Mouse (Mus musculus): ENCODE data around the gene Tex14. TPM values are rescaled to one million over a fixed set of nuclear protein-coding genes. Genes with fewer than 3 reads are reported as not detected.
"Not testable (repeated sequence)": the region's sequence is repeated elsewhere in the genome, so short reads cannot be mapped to it uniquely, and the experiment has no call there.

Tex14 gene
- polyA plus RNA-seq, 2 experiments, result 0.06 TPM; not detected in 1

GRCm38 (mm10) chr11:87431813-87432212 is 26.9 kb downstream of the Tex14 start:
- H3K4me1 ChIP-seq (replicated peaks; ENCODE audit: control insufficient read depth in 2 of 2, insufficient read depth in 2 of 2, low read length in 1 of 2), result peaks cover 11 to 14% of the 10 kb centered on the region in 2 experiments
- WGBS (ENCODE audit: insufficient replicate concordance), result 85% methylated on average over 8 of the region's 8 CpGs

DNA sequence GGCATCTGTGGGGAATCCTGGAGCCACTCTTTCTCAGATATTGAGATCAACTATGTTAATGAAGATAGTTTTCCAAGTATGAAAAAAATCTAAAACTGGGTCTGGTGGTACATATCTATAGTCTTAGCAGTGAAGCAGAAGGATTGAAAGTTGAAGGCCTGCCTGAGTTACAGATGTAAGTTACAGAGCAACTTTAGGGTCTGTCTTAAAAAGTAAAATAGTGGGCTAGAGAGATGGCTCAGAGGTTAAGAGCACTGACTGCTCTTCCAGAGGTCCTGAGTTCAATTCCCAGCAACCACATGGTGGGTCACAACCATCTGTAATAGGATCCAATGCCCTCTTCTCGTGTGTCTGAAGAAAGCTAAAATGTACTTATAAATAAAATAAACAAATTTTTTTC is 27.6 kb downstream of the Tex14 start:
- Histone ChIP-seq H3K9me3 (ENCODE audit: control insufficient read depth, low read length) (no peaks in the 10 kb centered on the region), H3K4me2 (ENCODE audit: low read depth) (no peak overlapping the region), H3K4me1 (replicated peaks; ENCODE audit: control insufficient read depth in 2 of 2, insufficient read depth in 2 of 2, low read length in 1 of 2) (peaks cover 11 to 15% of the 10 kb centered on the region in 2 experiments), H3K9ac (replicated peaks) (no peak overlapping the region), H3K27me3 (ENCODE audit: control insufficient read depth, insufficient read depth, low read length) (no peaks in the 10 kb centered on the region), H3K4me3 (ENCODE audit: insufficient read depth in 1 of 2, low read depth in 2 of 2, low read length in 2 of 2) (no peak overlapping the region), H3K36me3 (replicated peaks; ENCODE audit: control insufficient read depth, insufficient read depth, low read depth) (no peaks in the 10 kb centered on the region), H3K27ac (no peak overlapping the region)
- no peak for ATAC-seq (ENCODE audit: insufficient read depth)
- WGBS (ENCODE audit: insufficient replicate concordance), result 61% methylated on average over 1 of the region's 1 CpGs
- DNase-seq (ENCODE audit: low read depth in 3 of 3, low spot score in 3 of 3), result no peak
- TF ChIP-seq EP300 (IDR thresholded peaks at IDR 0.05; ENCODE audit: low read depth) (no peak), CTCF (IDR thresholded peaks at IDR 0.05; ENCODE audit: low read depth) (no peak)

More at GRCm38 (mm10) chr11:87431813-87432212, 26.9 kb downstream of the Tex14 start:
- H3K4me3 ChIP-seq (ENCODE audit: insufficient read depth in 1 of 2, low read depth in 2 of 2, low read length in 2 of 2); H3K9me3 ChIP-seq (ENCODE audit: control insufficient read depth, low read length); H3K27me3 ChIP-seq (ENCODE audit: control insufficient read depth, insufficient read depth, low read length); H3K27ac ChIP-seq; H3K36me3 ChIP-seq (replicated peaks; ENCODE audit: control insufficient read depth, insufficient read depth, low read depth); ATAC-seq (ENCODE audit: insufficient read depth); DNase-seq (ENCODE audit: low read depth in 3 of 3, low spot score in 3 of 3); H3K4me2 ChIP-seq (ENCODE audit: low read depth); H3K9ac ChIP-seq (replicated peaks): not testable (repeated sequence)
- TF ChIP-seq CTCF (IDR thresholded peaks at IDR 0.05; ENCODE audit: low read depth), result 0 out of 2 replicates have a peak, but pooled peaks have one; percentile 7

- peaks cover 7 to 13% of the 10 kb centered on the region in 2 experiments for H3K4me1 ChIP-seq (replicated peaks; ENCODE audit: control insufficient read depth in 2 of 2, insufficient read depth in 2 of 2, low read length in 1 of 2)
- H3K27ac ChIP-seq, result peak overlapping the region; percentile 40; the same call in 1 of the 2 replicates
- DNase-seq (ENCODE audit: low read depth in 3 of 3, low spot score in 3 of 3) (no peak), ATAC-seq (ENCODE audit: insufficient read depth) (peak; percentile 76)
- H3K4me3 ChIP-seq (ENCODE audit: insufficient read depth in 1 of 2, low read depth in 2 of 2, low read length in 2 of 2), result no peak overlapping the region
- 41% methylated on average over 6 of the region's 6 CpGs for WGBS (ENCODE audit: insufficient replicate concordance)
- no peaks in the 10 kb centered on the region for H3K36me3 ChIP-seq (replicated peaks; ENCODE audit: control insufficient read depth, insufficient read depth, low read depth)
- H3K27me3 ChIP-seq (ENCODE audit: control insufficient read depth, insufficient read depth, low read length), result no peaks in the 10 kb centered on the region
- 0 out of 2 replicates have a peak overlapping the region, but pooled peaks have one; percentile 6 for H3K4me2 ChIP-seq (ENCODE audit: low read depth)
- H3K9me3 ChIP-seq (ENCODE audit: control insufficient read depth, low read length), result no peaks in the 10 kb centered on the region
- TF ChIP-seq CTCF (IDR thresholded peaks at IDR 0.05; ENCODE audit: low read depth) (no peak), EP300 (IDR thresholded peaks at IDR 0.05; ENCODE audit: low read depth) (no peak)
- peak overlapping the region; percentile 32; the same call in 1 of the 2 replicates for H3K9ac ChIP-seq (replicated peaks)
Observed at GRCm38 (mm10) chr11:87432933-87433669, 28.2 kb downstream of the Tex14 start.

- not testable (repeated sequence) for H3K27ac ChIP-seq; H3K9ac ChIP-seq (replicated peaks); DNase-seq (ENCODE audit: low read depth in 3 of 3, low spot score in 3 of 3); ATAC-seq (ENCODE audit: insufficient read depth); H3K4me2 ChIP-seq (ENCODE audit: low read depth); H3K27me3 ChIP-seq (ENCODE audit: control insufficient read depth, insufficient read depth, low read length); H3K36me3 ChIP-seq (replicated peaks; ENCODE audit: control insufficient read depth, insufficient read depth, low read depth); H3K4me1 ChIP-seq (replicated peaks; ENCODE audit: control insufficient read depth in 2 of 2, insufficient read depth in 2 of 2, low read length in 1 of 2); H3K4me3 ChIP-seq (ENCODE audit: insufficient read depth in 1 of 2, low read depth in 2 of 2, low read length in 2 of 2); H3K9me3 ChIP-seq (ENCODE audit: control insufficient read depth, low read length)
- WGBS (ENCODE audit: insufficient replicate concordance), result 92% methylated on average over 2 of the region's 2 CpGs
Observed at GRCm38 (mm10) chr11:87435107-87435506, 30.2 kb downstream of the Tex14 start.

- Histone ChIP-seq H3K4me1 (replicated peaks; ENCODE audit: control insufficient read depth in 2 of 2, insufficient read depth in 2 of 2, low read length in 1 of 2) (peaks cover 7 to 9% of the 10 kb centered on the region in 2 experiments), H3K4me3 (ENCODE audit: insufficient read depth in 1 of 2, low read depth in 2 of 2, low read length in 2 of 2) (no peak overlapping the region), H3K9ac (replicated peaks) (0 out of 2 replicates have a peak overlapping the region, but pooled peaks have one; percentile 3), H3K36me3 (replicated peaks; ENCODE audit: control insufficient read depth, insufficient read depth, low read depth) (no peaks in the 10 kb centered on the region), H3K27me3 (ENCODE audit: control insufficient read depth, insufficient read depth, low read length) (no peaks in the 10 kb centered on the region), H3K4me2 (ENCODE audit: low read depth) (no peak overlapping the region), H3K9me3 (ENCODE audit: control insufficient read depth, low read length) (no peaks in the 10 kb centered on the region), H3K27ac (no peak overlapping the region)
- ATAC-seq (ENCODE audit: insufficient read depth) (no peak), DNase-seq (ENCODE audit: low read depth in 3 of 3, low spot score in 3 of 3) (no peak)
- WGBS (ENCODE audit: insufficient replicate concordance), result 44% methylated on average over 5 of the region's 5 CpGs
- no peak for TF ChIP-seq CTCF (IDR thresholded peaks at IDR 0.05; ENCODE audit: low read depth)
- TF ChIP-seq EP300 (IDR thresholded peaks at IDR 0.05; ENCODE audit: low read depth), result no peak
Observed at GRCm38 (mm10) chr11:87436326-87437232, 31.7 kb downstream of the Tex14 start.
